Mouse (Mus musculus) inflammation-experienced regulatory T-cells (primary cell): ENCODE results near the gene Tenm3. TPM values are rescaled to one million over a fixed set of nuclear protein-coding genes. Genes with fewer than 3 reads are reported as not detected.

Experiments used
- polyA plus RNA-seq, 2 experiments: library from polyadenylated mRNA; unstranded; fragments of 100-300 nt; shearing (Covaris generic); gene quantifications; one replicate each; pipeline ENCODE4 v1.2.1; 2017

Tenm3 gene
- polyA plus RNA-seq = 1 to 10 TPM in 1 of 2 experiments, under 1 TPM in 1; 0.35 to 2.3 TPM

GRCm38 (mm10) chr8:48843931-48844285 lies at the start of gene Tenm3:
Gene Tenm3 (minus strand): TSS chr8:48843951.

